Mouse (Mus musculus): Measurements from ENCODE around the gene St3gal4. TPM values are rescaled to one million over a fixed set of nuclear protein-coding genes. Genes with fewer than 3 reads are reported as not detected.
A peak's percentile ranks its signal among the peaks of the same experiment; 100 is the strongest.

The St3gal4 gene
- polyA plus RNA-seq, 1 experiment from 2014 or later = 26.5 TPM

DNA sequence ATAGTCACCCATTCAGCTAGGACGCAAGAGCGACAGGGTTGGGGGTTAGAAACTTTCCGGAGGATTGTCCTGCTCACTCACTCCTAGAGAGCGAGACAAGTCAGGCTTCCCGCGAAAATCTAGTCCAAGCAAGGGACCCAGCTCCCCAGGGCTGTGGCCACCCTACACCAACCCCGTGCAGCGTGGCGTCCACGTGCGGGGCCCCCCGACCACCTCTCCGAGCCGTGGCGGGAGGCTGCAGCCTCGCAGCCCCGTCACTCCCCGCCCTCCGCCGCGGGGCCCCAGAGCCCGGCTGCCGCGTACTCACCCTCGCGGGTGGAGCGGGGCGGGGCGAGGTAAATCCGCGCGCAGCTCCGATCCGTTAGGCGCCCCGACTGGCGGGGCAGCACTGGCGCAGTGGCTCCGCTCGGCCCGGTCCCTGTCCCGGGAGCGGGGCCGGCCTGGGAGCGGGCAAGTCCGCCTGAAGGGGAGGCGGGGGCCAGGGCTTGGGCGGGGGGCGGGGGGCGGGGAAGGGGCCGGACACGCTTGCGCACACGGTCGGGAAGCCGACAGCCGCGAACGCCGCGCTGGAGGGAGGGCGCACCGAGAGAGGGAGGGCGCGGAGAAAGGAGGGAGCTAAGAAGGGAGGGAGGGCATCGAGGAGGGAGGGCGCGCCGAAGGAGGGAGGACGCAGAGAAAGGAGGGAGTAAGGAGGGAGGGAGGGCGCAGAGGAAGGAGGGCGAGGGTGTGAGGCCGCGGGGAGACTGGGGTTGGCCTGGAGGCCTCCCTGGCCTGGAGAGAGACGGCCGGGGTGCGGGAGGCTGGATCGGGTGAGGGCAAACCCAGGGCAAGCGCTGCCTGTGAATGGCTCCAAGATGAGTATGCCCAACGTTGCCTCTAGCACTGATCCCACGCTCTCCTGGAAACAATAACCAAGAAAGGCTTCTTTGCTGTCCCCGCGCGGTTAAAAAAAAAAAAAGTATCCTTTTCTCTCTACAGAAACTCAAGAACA is 2.4 kb downstream of the St3gal4 start:
- Histone ChIP-seq H3K9me3 (ENCODE audit: low read length) (no peaks in the 10 kb centered on the region), H3K9ac (replicated peaks) (peak overlapping the region; percentile 93), H3K27ac (ENCODE audit: low read depth) (peak overlapping the region; percentile 98), H3K4me1 (ENCODE audit: insufficient read depth) (peaks cover 67% of the 10 kb centered on the region), H3K36me3 (replicated peaks; ENCODE audit: insufficient read depth, low read length) (peaks cover 23% of the 10 kb centered on the region), H3K27me3 (ENCODE audit: insufficient read depth, low read length) (no peaks in the 10 kb centered on the region), H3K4me3 (ENCODE audit: low read depth, low read length) (peak overlapping the region; percentile 93), H3K4me2 (ENCODE audit: low read depth, low read length) (peak overlapping the region; percentile 97)
- DNase-seq (peak; percentile 90), ATAC-seq (peak; percentile 87)
- WGBS (ENCODE audit: insufficient replicate concordance) = under 1% methylated on average over 69 of the region's 84 CpGs
- no peak for TF ChIP-seq EP300 (IDR thresholded peaks at IDR 0.05; ENCODE audit: low read depth)
- peak; percentile 0; the same call in 1 of the 2 replicates for TF ChIP-seq CTCF (IDR thresholded peaks at IDR 0.05; ENCODE audit: low read depth)

DNA sequence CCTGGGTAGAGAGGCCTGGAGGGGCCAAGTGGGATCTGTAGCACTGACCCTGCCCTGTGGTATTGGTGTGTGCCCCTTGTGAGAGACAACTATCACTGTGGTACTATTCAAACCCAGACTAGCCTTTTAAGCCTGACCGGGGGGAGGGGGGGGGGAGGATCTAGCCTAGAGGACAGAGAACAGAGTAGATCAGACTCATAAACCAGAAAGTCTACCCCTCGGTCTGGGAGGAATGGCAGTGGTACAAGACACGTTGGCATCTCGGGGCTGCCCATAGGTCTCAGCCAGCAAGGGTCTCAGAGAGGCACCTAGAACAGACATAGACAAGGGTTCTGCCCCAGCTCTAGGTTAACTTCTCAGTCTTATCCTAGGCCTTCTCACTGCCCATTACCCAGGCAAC is 3.3 kb downstream of the St3gal4 start:
- H3K4me3 ChIP-seq (ENCODE audit: low read depth, low read length) = peak overlapping the region; percentile 93
- no peak for TF ChIP-seq CTCF (IDR thresholded peaks at IDR 0.05; ENCODE audit: low read depth)
- no peak for TF ChIP-seq EP300 (IDR thresholded peaks at IDR 0.05; ENCODE audit: low read depth)
- peaks cover 23% of the 10 kb centered on the region for H3K36me3 ChIP-seq (replicated peaks; ENCODE audit: insufficient read depth, low read length)
- peak overlapping the region; percentile 97 for H3K4me2 ChIP-seq (ENCODE audit: low read depth, low read length)
- no peaks in the 10 kb centered on the region for H3K27me3 ChIP-seq (ENCODE audit: insufficient read depth, low read length)
- ATAC-seq (no peak), DNase-seq (peak; percentile 30)
- peak overlapping the region; percentile 98 for H3K27ac ChIP-seq (ENCODE audit: low read depth)
- WGBS (ENCODE audit: insufficient replicate concordance) = 12% methylated on average over 4 of the region's 4 CpGs
- peak overlapping the region; percentile 93 for H3K9ac ChIP-seq (replicated peaks)
- H3K9me3 ChIP-seq (ENCODE audit: low read length) = no peaks in the 10 kb centered on the region
- peaks cover 65% of the 10 kb centered on the region for H3K4me1 ChIP-seq (ENCODE audit: insufficient read depth)

DNA sequence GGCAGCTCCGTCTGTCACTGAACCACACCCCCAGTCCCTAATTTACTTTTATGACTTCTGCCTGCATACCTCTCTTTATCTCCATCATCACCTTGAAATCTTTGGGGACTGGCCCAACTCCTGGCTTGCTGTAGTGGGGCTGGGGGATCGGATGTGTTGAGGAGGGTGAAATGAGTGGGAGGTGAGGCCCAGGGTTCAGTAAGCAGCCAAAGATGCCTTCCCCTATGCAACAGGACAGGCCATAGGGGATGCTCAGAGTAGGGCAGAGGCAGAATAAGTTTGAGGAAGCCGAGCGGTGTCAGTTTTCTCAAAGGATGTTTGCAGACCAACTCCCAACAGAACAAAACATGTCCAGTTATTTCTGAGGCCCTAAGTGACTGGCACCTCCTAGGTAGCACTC is 3.8 kb downstream of the St3gal4 start:
- ATAC-seq = no peak
- no peaks in the 10 kb centered on the region for H3K27me3 ChIP-seq (ENCODE audit: insufficient read depth, low read length)
- H3K9ac ChIP-seq (replicated peaks) = peak overlapping the region; percentile 93
- H3K9me3 ChIP-seq (ENCODE audit: low read length) = no peaks in the 10 kb centered on the region
- H3K4me1 ChIP-seq (ENCODE audit: insufficient read depth) = peaks cover 65% of the 10 kb centered on the region
- 47% methylated on average over 3 of the region's 4 CpGs for WGBS (ENCODE audit: insufficient replicate concordance)
- H3K27ac ChIP-seq (ENCODE audit: low read depth) = peak overlapping the region; percentile 98
- peak overlapping the region; percentile 97 for H3K4me2 ChIP-seq (ENCODE audit: low read depth, low read length)
- DNase-seq = peak; percentile 16
- peak overlapping the region; percentile 93 for H3K4me3 ChIP-seq (ENCODE audit: low read depth, low read length)
- no peak for TF ChIP-seq EP300 (IDR thresholded peaks at IDR 0.05; ENCODE audit: low read depth)
- no peak for TF ChIP-seq CTCF (IDR thresholded peaks at IDR 0.05; ENCODE audit: low read depth)
- peaks cover 23% of the 10 kb centered on the region for H3K36me3 ChIP-seq (replicated peaks; ENCODE audit: insufficient read depth, low read length)

DNA sequence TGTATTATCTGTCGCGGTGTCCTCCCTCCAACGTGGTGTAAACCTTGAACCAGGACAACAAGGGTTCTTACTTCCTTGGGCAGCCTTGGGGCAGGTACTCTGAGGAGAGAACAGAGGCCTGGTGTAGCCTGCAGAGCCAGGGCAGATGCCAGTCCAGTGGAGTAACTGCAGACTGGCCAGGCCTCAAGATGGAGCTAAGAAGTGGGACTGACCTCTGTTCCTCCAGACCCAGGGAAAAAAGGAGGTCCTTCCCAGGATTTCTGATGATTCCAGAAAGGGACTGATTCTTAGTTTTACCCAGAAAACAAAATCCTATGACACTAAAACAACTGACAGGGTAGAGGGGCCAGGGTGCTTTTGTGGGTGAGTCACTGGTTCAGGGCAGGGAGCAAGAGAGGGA is 4.8 kb downstream of the St3gal4 start:
- TF ChIP-seq CTCF (IDR thresholded peaks at IDR 0.05; ENCODE audit: low read depth) (no peak), EP300 (IDR thresholded peaks at IDR 0.05; ENCODE audit: low read depth) (no peak)
- Histone ChIP-seq H3K27me3 (ENCODE audit: insufficient read depth, low read length) (no peaks in the 10 kb centered on the region), H3K9ac (replicated peaks) (peak overlapping the region; percentile 31), H3K4me2 (ENCODE audit: low read depth, low read length) (peak overlapping the region; percentile 97), H3K36me3 (replicated peaks; ENCODE audit: insufficient read depth, low read length) (peaks cover 21% of the 10 kb centered on the region), H3K4me1 (ENCODE audit: insufficient read depth) (peaks cover 67% of the 10 kb centered on the region), H3K27ac (ENCODE audit: low read depth) (0 out of 2 replicates have a peak overlapping the region, but pooled peaks have one; percentile 23), H3K4me3 (ENCODE audit: low read depth, low read length) (peak overlapping the region; percentile 93; the same call in 1 of the 2 replicates), H3K9me3 (ENCODE audit: low read length) (no peaks in the 10 kb centered on the region)
- ATAC-seq (no peak), DNase-seq (peak; percentile 13)
- 64% methylated on average over 3 of the region's 3 CpGs for WGBS (ENCODE audit: insufficient replicate concordance)

DNA sequence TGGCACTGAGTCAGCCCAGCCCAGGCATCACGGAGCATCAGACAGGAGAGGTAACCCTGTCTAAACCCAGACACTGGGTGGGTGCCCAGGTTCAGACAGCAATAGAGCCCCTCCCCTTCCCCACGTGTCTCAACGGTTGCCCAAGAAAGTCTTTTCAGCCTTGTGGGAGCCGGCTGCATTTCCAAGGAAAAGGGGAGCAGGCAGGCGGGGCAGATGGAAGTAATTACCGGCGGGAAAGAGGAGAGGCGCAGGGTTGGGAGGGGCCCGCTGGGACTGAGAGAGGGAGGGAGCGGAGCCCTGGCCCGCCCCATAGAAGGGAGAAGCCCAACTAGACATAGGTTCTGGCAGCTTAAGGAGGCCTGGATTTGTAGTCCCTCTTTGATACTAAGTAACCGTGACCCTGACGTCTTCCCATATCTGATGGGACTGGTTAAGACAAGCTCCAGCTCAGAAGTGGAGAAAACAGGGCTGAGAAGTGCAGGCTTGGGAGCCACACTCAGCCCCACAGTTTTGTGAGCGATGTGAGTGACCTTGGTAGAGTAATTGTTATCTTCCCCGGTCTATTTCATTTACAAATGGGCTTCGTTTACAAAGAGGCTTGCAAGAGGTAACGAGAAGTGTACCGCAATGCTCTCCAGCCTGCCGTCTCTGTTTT is 7.0 kb downstream of the St3gal4 start:
- Histone ChIP-seq H3K9ac (replicated peaks) (peak overlapping the region; percentile 28; the same call in 1 of the 2 replicates), H3K4me2 (ENCODE audit: low read depth, low read length) (peak overlapping the region; percentile 24), H3K4me1 (ENCODE audit: insufficient read depth) (peaks cover 71% of the 10 kb centered on the region), H3K27ac (ENCODE audit: low read depth) (no peak overlapping the region), H3K9me3 (ENCODE audit: low read length) (no peaks in the 10 kb centered on the region), H3K4me3 (ENCODE audit: low read depth, low read length) (no peak overlapping the region), H3K36me3 (replicated peaks; ENCODE audit: insufficient read depth, low read length) (peaks cover 20% of the 10 kb centered on the region), H3K27me3 (ENCODE audit: insufficient read depth, low read length) (no peaks in the 10 kb centered on the region)
- ATAC-seq (no peak), DNase-seq (peak; percentile 15)
- WGBS (ENCODE audit: insufficient replicate concordance) = 66% methylated on average over 19 of the region's 19 CpGs
- TF ChIP-seq CTCF (IDR thresholded peaks at IDR 0.05; ENCODE audit: low read depth) (no peak), EP300 (IDR thresholded peaks at IDR 0.05; ENCODE audit: low read depth) (no peak)

DNA sequence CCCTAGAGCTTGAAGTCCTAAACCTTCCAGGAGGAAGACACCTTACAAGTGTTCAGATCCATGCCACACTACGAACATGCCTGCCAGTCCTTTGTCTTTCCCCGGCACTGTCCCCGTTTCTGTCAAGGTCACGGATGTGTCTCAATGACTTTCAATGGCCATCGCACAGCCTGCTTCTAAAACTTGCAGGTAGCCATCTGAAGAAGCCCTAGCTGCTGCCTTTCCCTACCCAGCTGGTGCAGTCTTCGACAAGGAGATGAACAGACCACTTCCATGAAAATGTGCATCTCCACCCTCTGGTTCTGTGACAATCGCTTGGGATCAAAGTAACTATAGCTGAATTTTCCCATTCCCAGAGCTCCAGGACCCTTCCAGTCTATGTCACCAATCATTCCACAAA is 7.6 kb downstream of the St3gal4 start:
- Histone ChIP-seq H3K9ac (replicated peaks) (peak overlapping the region; percentile 28; the same call in 1 of the 2 replicates), H3K4me1 (ENCODE audit: insufficient read depth) (peaks cover 73% of the 10 kb centered on the region), H3K36me3 (replicated peaks; ENCODE audit: insufficient read depth, low read length) (peaks cover 20% of the 10 kb centered on the region), H3K4me3 (ENCODE audit: low read depth, low read length) (no peak overlapping the region), H3K27me3 (ENCODE audit: insufficient read depth, low read length) (no peaks in the 10 kb centered on the region), H3K9me3 (ENCODE audit: low read length) (no peaks in the 10 kb centered on the region), H3K4me2 (ENCODE audit: low read depth, low read length) (peak overlapping the region; percentile 24), H3K27ac (ENCODE audit: low read depth) (no peak overlapping the region)
- DNase-seq = peak; percentile 11
- 91% methylated on average over 7 of the region's 7 CpGs for WGBS (ENCODE audit: insufficient replicate concordance)
- TF ChIP-seq CTCF (IDR thresholded peaks at IDR 0.05; ENCODE audit: low read depth) (no peak), EP300 (IDR thresholded peaks at IDR 0.05; ENCODE audit: low read depth) (no peak)
- ATAC-seq = no peak
